ENCODE assay signal across 8 mouse cellular contexts in the genomic region with DNA sequence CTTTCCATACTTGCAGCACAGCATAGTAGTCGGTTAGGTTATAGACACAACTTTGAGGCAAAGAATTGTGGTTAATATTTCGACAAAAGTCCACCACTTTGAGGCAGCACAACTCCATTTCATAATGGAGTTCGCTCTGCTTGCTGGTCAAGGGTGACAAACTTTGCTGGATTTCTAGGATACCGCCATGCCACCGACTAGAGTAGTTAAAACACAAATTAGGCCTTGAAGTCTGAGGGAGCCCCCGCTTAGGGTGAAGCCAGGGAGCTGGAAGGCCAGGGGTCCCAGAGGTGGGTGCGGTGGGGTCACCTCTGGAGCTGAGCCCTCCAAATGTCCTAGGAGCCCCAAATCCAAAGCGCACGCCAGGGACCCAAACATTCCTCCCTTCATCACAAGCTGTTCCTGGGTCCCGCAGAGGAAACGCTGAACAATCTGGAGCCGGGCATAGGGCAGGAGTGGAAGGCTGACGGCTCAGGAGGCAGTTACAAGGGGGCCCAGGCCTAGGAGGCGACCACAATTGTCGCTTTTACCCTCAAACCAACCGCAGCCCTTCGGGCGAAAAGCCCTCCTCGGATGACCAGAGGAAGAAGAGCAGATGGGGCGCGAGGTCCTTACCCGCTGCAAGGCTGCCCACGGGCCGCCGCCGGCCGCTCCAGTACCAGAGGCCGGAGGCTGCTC. TPM values are rescaled to one million over a fixed set of nuclear protein-coding genes. Genes with fewer than 3 reads are reported as not detected.
DNase-seq lines count a peak whose midpoint lies in the region; ATAC-seq and TF ChIP-seq lines count a peak whose summit lies in the region.

No protein-coding gene starts in this region.

- no peaks in the 10 kb centered on the region for H3K27me3 ChIP-seq in heart, embryonic 10.5 days (ENCODE audit: insufficient read depth, poor library complexity, severe bottlenecking)
- H3K27me3 ChIP-seq in CH12.LX (replicated peaks): no peaks in the 10 kb centered on the region
- no peaks in the 10 kb centered on the region for H3K27me3 ChIP-seq in hindbrain, embryonic 12.5 days
- no peaks in the 10 kb centered on the region for H3K27me3 ChIP-seq in liver, embryonic 15.5 days

- WGBS in heart, embryonic 10.5 days: 2% methylated on average over 28 of the region's 28 CpGs
- 3% methylated on average over 25 of the region's 28 CpGs for WGBS in hindbrain, embryonic 12.5 days
- WGBS in liver, embryonic 15.5 days (ENCODE audit: insufficient replicate concordance): under 1% methylated on average over 28 of the region's 28 CpGs

- no peak; the same call in none of the 2 replicates for TF ChIP-seq RAD21 in CH12.LX (IDR thresholded peaks at IDR 0.05; ENCODE audit: low read depth, low read length)

- TF ChIP-seq CTCF in CH12.LX (conservative IDR thresholded peaks at IDR 0.05 in 1 of 2, IDR thresholded peaks at IDR 0.05 in 1 of 2; ENCODE audit: low read depth in 2 of 2, low read length in 2 of 2): no peak

- H3K4me1 ChIP-seq in heart, embryonic 10.5 days: peaks cover 20% of the 10 kb centered on the region; the same call in 1 of the 2 replicates
- H3K4me1 ChIP-seq in CH12.LX (ENCODE audit: control insufficient read depth in 1 of 2, insufficient read depth in 2 of 2): peaks cover 3 to 22% of the 10 kb centered on the region in 2 experiments
- peaks cover 8% of the 10 kb centered on the region for H3K4me1 ChIP-seq in hindbrain, embryonic 12.5 days
- H3K4me1 ChIP-seq in liver, embryonic 15.5 days (replicated peaks): peaks cover 22% of the 10 kb centered on the region

- ATAC-seq in hindbrain, embryonic 12.5 days (ENCODE audit: low FRiP score): peak; percentile 80
- ATAC-seq in liver, embryonic 15.5 days (ENCODE audit: insufficient read depth): peak; percentile 8

- H3K27ac ChIP-seq in heart, embryonic 10.5 days: peak overlapping the region; percentile 96
- no peak overlapping the region for H3K27ac ChIP-seq in CH12.LX (ENCODE audit: insufficient read depth, low read depth)
- H3K27ac ChIP-seq in hindbrain, embryonic 12.5 days: peak overlapping the region; percentile 67
- peak overlapping the region; percentile 83 for H3K27ac ChIP-seq in liver, embryonic 15.5 days (replicated peaks)

- no peak for TF ChIP-seq EP300 in CH12.LX (IDR thresholded peaks at IDR 0.05; ENCODE audit: low read length)

- H3K36me3 ChIP-seq in heart, embryonic 10.5 days: no peaks in the 10 kb centered on the region
- H3K36me3 ChIP-seq in CH12.LX (replicated peaks in 1 of 2; ENCODE audit: control insufficient read depth in 1 of 2, insufficient read depth in 1 of 2, low read length in 1 of 2): peaks cover 0 to 16% of the 10 kb centered on the region in 2 experiments
- H3K36me3 ChIP-seq in hindbrain, embryonic 12.5 days: no peaks in the 10 kb centered on the region
- no peaks in the 10 kb centered on the region for H3K36me3 ChIP-seq in liver, embryonic 15.5 days (replicated peaks)

- no peak for TF ChIP-seq POLR2A in CH12.LX (IDR thresholded peaks at IDR 0.05; ENCODE audit: low read depth, low read length)

- H3K9ac ChIP-seq in CH12.LX (ENCODE audit: insufficient read depth, low read depth): peak overlapping the region; percentile 54
- H3K9ac ChIP-seq in hindbrain, embryonic 12.5 days: peak overlapping the region; percentile 87
- H3K9ac ChIP-seq in liver, embryonic 15.5 days: peak overlapping the region; percentile 79

- H3K4me3 ChIP-seq in heart, embryonic 10.5 days: peak overlapping the region; percentile 89
- peak overlapping the region; percentile 72 to 94 (median 90) for H3K4me3 ChIP-seq in CH12.LX (replicated peaks in 1 of 3; ENCODE audit: low read depth in 2 of 3, low read length in 2 of 3, poor library complexity in 1 of 3)
- H3K4me3 ChIP-seq in hindbrain, embryonic 12.5 days: peak overlapping the region; percentile 86
- peak overlapping the region; percentile 80 for H3K4me3 ChIP-seq in liver, embryonic 15.5 days (replicated peaks)

- dilution Hi-C loops in CH12.LX (cut with MboI; ENCODE audit: extremely low pct_ligation_motif_present, extremely low pct_unique_long_range_greater_than_20kb, low sequenced_read_pairs): no loop called here

- peak; percentile 79 for DNase-seq in heart, embryonic 10.5 days (ENCODE audit: low spot score)
- DNase-seq in heart, adult 9 months (ENCODE audit: low spot score in 2 of 2): no peak
- DNase-seq in CH12.LX (ENCODE audit: extremely low read depth): peak; percentile 36
- DNase-seq in embryo, embryonic 11 days: peak; percentile 53
- peak; percentile 42 for DNase-seq in ovary, postnatal 10 days (ENCODE audit: low spot score)
- no peak for DNase-seq in B cell, adult 2 months

- peak overlapping the region; percentile 85 for H3K4me2 ChIP-seq in CH12.LX (ENCODE audit: insufficient read depth, low read depth, poor library complexity, severe bottlenecking)
- H3K4me2 ChIP-seq in hindbrain, embryonic 12.5 days (replicated peaks): peak overlapping the region; percentile 88
- H3K4me2 ChIP-seq in liver, embryonic 15.5 days: peak overlapping the region; percentile 84

- in situ Hi-C loops in CH12.LX (cut with MboI; ENCODE audit: low pct_ligation_motif_present, low pct_unique_long_range_greater_than_20kb, low sequenced_read_pairs): no loop called here

- no peaks in the 10 kb centered on the region for H3K9me3 ChIP-seq in heart, embryonic 10.5 days
- no peaks in the 10 kb centered on the region for H3K9me3 ChIP-seq in CH12.LX (replicated peaks; ENCODE audit: low read length)
- H3K9me3 ChIP-seq in hindbrain, embryonic 12.5 days (replicated peaks): no peaks in the 10 kb centered on the region
- H3K9me3 ChIP-seq in liver, embryonic 15.5 days (replicated peaks): no peaks in the 10 kb centered on the region

- H3K79me2 ChIP-seq in CH12.LX (replicated peaks; ENCODE audit: control insufficient read depth, extremely low read depth, insufficient read depth, poor library complexity, severe bottlenecking): peaks cover 10% of the 10 kb centered on the region

TF ChIP-seq in CH12.LX, 34 proteins besides CTCF, POLR2A, EP300 and RAD21:
- TF ChIP-seq MAFK (IDR thresholded peaks at IDR 0.05; ENCODE audit: insufficient replicate concordance, low read length) (no peak), ELF1 (IDR thresholded peaks at IDR 0.05; ENCODE audit: low read depth, low read length) (no peak), ZC3H11A (IDR thresholded peaks at IDR 0.05; ENCODE audit: low read depth, low read length) (no peak), RCOR1 (conservative IDR thresholded peaks at IDR 0.05; ENCODE audit: low read depth, low read length) (no peak), CHD2 (IDR thresholded peaks at IDR 0.05; ENCODE audit: low read length) (no peak), KAT2A (IDR thresholded peaks at IDR 0.05; ENCODE audit: insufficient replicate concordance, low read length) (no peak), E2F4 (IDR thresholded peaks at IDR 0.05; ENCODE audit: insufficient replicate concordance, low read depth, low read length) (no peak), USF1 (IDR thresholded peaks at IDR 0.05; ENCODE audit: low read depth, low read length) (no peak), MYC (IDR thresholded peaks at IDR 0.05; ENCODE audit: low read depth, low read length) (no peak), ZNF384 (IDR thresholded peaks at IDR 0.05; ENCODE audit: low read depth, low read length) (no peak), ETS1 (conservative IDR thresholded peaks at IDR 0.05; ENCODE audit: low read depth, low read length) (no peak), NELFE (IDR thresholded peaks at IDR 0.05; ENCODE audit: low read depth, low read length) (no peak), TCF12 (IDR thresholded peaks at IDR 0.05; ENCODE audit: low read depth, low read length) (no peak), USF2 (conservative IDR thresholded peaks at IDR 0.05; ENCODE audit: low read depth, low read length) (no peak), ZKSCAN1 (IDR thresholded peaks at IDR 0.05; ENCODE audit: borderline replicate concordance, low read depth, low read length) (no peak), GABPA (IDR thresholded peaks at IDR 0.05; ENCODE audit: insufficient replicate concordance, low read depth, low read length) (no peak), MEF2A (IDR thresholded peaks at IDR 0.05; ENCODE audit: borderline replicate concordance, low read depth, low read length) (no peak), NRF1 (IDR thresholded peaks at IDR 0.05; ENCODE audit: low read depth, low read length) (no peak)
TF ChIP-seq in CH12.LX: peak in this region for 0.

RNA-seq across cellular contexts. Expression of gene Hibadh, which starts 0.5 kb away (rescaled TPM):
- 121 and 135 TPM in 2 replicates for polyA plus RNA-seq in heart, embryonic 10.5 days (2016; fragmentation: Nextera tagmentation; extraction: Ambion mirVana)
- total RNA-seq in CH12.LX (2012; rRNA removed): 32.7 and 38.6 TPM in 2 replicates
- total RNA-seq in CH12.LX (2014; rRNA removed): 60.4 and 62.7 TPM in 2 replicates
- polyA plus RNA-seq in CH12.LX (2012; ENCODE audit: insufficient read length, low read depth): 43.4 and 44.4 TPM in 2 replicates
- 63.8 and 66.7 TPM in 2 replicates for polyA plus RNA-seq in hindbrain, embryonic 12.5 days (2016; fragmentation: Nextera tagmentation; extraction: Ambion mirVana)
- polyA plus RNA-seq in liver, embryonic 15.5 days (2015; fragmentation: Nextera tagmentation; extraction: Ambion mirVana): 72.3 and 76.6 TPM in 2 replicates

Comparison
In these comparisons a context has a peak if more than half of its experiments do, and no peak if none do; other contexts are left out.
1. DNase-seq: peak in heart, embryonic 10.5 days (single experiment), CH12.LX (single experiment), embryo, embryonic 11 days (single experiment) and ovary, postnatal 10 days (single experiment); none in heart, adult 9 months (0 of 2) and B cell, adult 2 months (0 of 2).
2. Peak in every context shown above with its lines, with median percentiles within 50 percentile points of each other: H3K4me3 ChIP-seq, H3K4me2 ChIP-seq and H3K9ac ChIP-seq.